ENCODE assay signal across 31 mouse cellular contexts in the genomic region with DNA sequence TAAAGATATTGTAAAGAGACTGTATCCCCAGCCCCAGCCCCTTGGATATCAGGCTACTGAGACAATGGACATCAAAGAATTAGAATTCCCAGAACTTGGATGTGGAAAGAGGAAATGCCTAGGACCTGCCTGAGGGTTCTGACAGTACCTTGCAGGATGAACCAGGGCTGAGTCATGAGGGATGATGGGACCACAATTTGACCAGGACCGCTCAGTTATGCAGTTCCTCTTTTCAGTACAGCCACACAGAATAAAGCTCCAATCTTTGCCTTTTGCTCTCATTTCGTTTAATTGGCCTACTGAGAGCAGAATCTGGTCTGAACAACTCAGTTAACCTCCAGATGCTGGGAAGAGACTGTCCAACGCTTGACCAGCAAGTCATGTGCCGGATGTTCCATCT. TPM values are rescaled to one million over a fixed set of nuclear protein-coding genes. Genes with fewer than 3 reads are reported as not detected.
DNase-seq lines count a peak whose midpoint lies in the region; ATAC-seq lines count a peak whose summit lies in the region.
"Had no signal": no experiment of that assay in that cellular context is flagged by ENCODE, and none has a peak within 500 bp of the region (broad histone marks: within the 10 kb centered on the region; RNA-seq: fewer than 3 reads in every experiment).

No protein-coding gene starts in this region.

- H3K9me3 ChIP-seq in limb, embryonic 10.5 days (replicated peaks): no peaks in the 10 kb centered on the region
- 0 out of 2 replicates have a peak, but pooled peaks cover 1% of the 10 kb centered on the region for H3K9me3 ChIP-seq in hindbrain, embryonic 10.5 days
- H3K9me3 ChIP-seq: forebrain, embryonic 12.5 days; heart, embryonic 15.5 days; hindbrain, embryonic 13.5 days; limb, embryonic 13.5 days; liver, embryonic 13.5 days; midbrain, embryonic 15.5 days had no signal

- DNase-seq in 416B (ENCODE audit: low read depth) (peak; percentile 35), MEL-GATA-1-ER (ENCODE audit: extremely low read depth, low read depth) (peak; percentile 13)
- no peak for DNase-seq in limb, embryonic 10.5 days (ENCODE audit: low spot score)
- DNase-seq in yolk sac, embryonic 10.5 days (ENCODE audit: low spot score): no peak
- DNase-seq in hindbrain, embryonic 10.5 days (ENCODE audit: low spot score): no peak
- DNase-seq in cerebellum, adult 9-10 months: no peak
- DNase-seq: cerebellum, adult 11 months; cerebellum, postnatal 10 days; forebrain, postnatal 0 days; kidney, adult 8-10 months; kidney, postnatal 10 days; liver, embryonic 13.5 days; lung, adult 18-20 months; lung, postnatal 4 days; right cerebral cortex, postnatal 25 days; thymus, adult 2 months; thymus, postnatal 4 days had no signal

- WGBS in limb, embryonic 10.5 days: 90% methylated on average over 4 of the region's 4 CpGs
- WGBS in hindbrain, embryonic 10.5 days: 90% methylated on average over 4 of the region's 4 CpGs

- H3K36me3 ChIP-seq in limb, embryonic 10.5 days: no peaks in the 10 kb centered on the region
- no peaks in the 10 kb centered on the region for H3K36me3 ChIP-seq in hindbrain, embryonic 10.5 days
- H3K36me3 ChIP-seq: forebrain, embryonic 12.5 days; G1E; heart, embryonic 15.5 days; hindbrain, embryonic 13.5 days; limb, embryonic 13.5 days; liver, embryonic 13.5 days; midbrain, embryonic 15.5 days had no signal

- H3K4me3 ChIP-seq in limb, embryonic 10.5 days: no peak overlapping the region
- no peak overlapping the region for H3K4me3 ChIP-seq in hindbrain, embryonic 10.5 days
- H3K4me3 ChIP-seq: forebrain, embryonic 12.5 days; heart, embryonic 15.5 days; hindbrain, embryonic 13.5 days; limb, embryonic 13.5 days; liver, embryonic 13.5 days; midbrain, embryonic 15.5 days had no signal

- ATAC-seq in megakaryocyte progenitor cell, adult 5-6 weeks (replicated peaks; ENCODE audit: poor library complexity): peak; percentile 75
- ATAC-seq: forebrain, postnatal 0 days; intestine, embryonic 16.5 days; lung, postnatal 0 days; midbrain, embryonic 15.5 days had no signal

- no peaks in the 10 kb centered on the region for H3K27me3 ChIP-seq in limb, embryonic 10.5 days (ENCODE audit: low read depth, poor library complexity, severe bottlenecking)
- peaks cover 27% of the 10 kb centered on the region for H3K27me3 ChIP-seq in hindbrain, embryonic 10.5 days (ENCODE audit: insufficient read depth, poor library complexity, severe bottlenecking)
- H3K27me3 ChIP-seq: heart, embryonic 15.5 days; liver, embryonic 13.5 days had no signal

- peaks cover 55% of the 10 kb centered on the region for H3K4me1 ChIP-seq in limb, embryonic 10.5 days
- peaks cover 35% of the 10 kb centered on the region for H3K4me1 ChIP-seq in hindbrain, embryonic 10.5 days (replicated peaks)
- H3K4me1 ChIP-seq: heart, embryonic 15.5 days had no signal

- H3K27ac ChIP-seq in limb, embryonic 10.5 days: peak overlapping the region; percentile 81
- no peak overlapping the region for H3K27ac ChIP-seq in hindbrain, embryonic 10.5 days
- H3K27ac ChIP-seq: forebrain, embryonic 12.5 days; heart, embryonic 15.5 days; hindbrain, embryonic 13.5 days; liver, embryonic 13.5 days; midbrain, embryonic 15.5 days had no signal

RNA-seq across cellular contexts. Expression of a gene that starts 18.3 kb away (rescaled TPM):
- 0.06 and 0.25 TPM in 2 replicates for polyA plus RNA-seq in limb, embryonic 10.5 days (2016; fragmentation: Nextera tagmentation; extraction: Ambion mirVana)
- not detected in 2 replicates for total RNA-seq in megakaryocyte progenitor cell, adult 5-6 weeks (2015)
- not detected in 2 replicates for total RNA-seq in megakaryocyte progenitor cell, adult 5-6 weeks (2017)
- polyA plus RNA-seq in hindbrain, embryonic 10.5 days (2016; fragmentation: Nextera tagmentation; extraction: Ambion mirVana): 0.08 and 0.10 TPM in 2 replicates
- total RNA-seq: adrenal gland, adult 18-20 months; neutrophil, adult 5-6 weeks had no signal
- polyA plus RNA-seq: cortical plate, adult 2 months; G1E; intestine, embryonic 16.5 days; liver, embryonic 13.5 days; lung, postnatal 0 days; neural tube, embryonic 11.5 days; spleen, adult 2 months had no signal

RNA-seq across cellular contexts. Expression of a gene that starts 51.1 kb away (rescaled TPM):
- 66.0 and 71.8 TPM in 2 replicates for polyA plus RNA-seq in limb, embryonic 10.5 days (2016; fragmentation: Nextera tagmentation; extraction: Ambion mirVana)
- total RNA-seq in megakaryocyte progenitor cell, adult 5-6 weeks (2015): 57.6 and 75.4 TPM in 2 replicates
- total RNA-seq in megakaryocyte progenitor cell, adult 5-6 weeks (2017): 49.1 and 58.6 TPM in 2 replicates
- 62.6 and 69.7 TPM in 2 replicates for polyA plus RNA-seq in hindbrain, embryonic 10.5 days (2016; fragmentation: Nextera tagmentation; extraction: Ambion mirVana)

Comparison
In these comparisons a context has a peak if more than half of its experiments do, and no peak if none do; other contexts are left out.
1. DNase-seq: peak in 416B (single experiment) and MEL-GATA-1-ER (single experiment); none in limb, embryonic 10.5 days (single experiment), yolk sac, embryonic 10.5 days (single experiment), hindbrain, embryonic 10.5 days (single experiment) and cerebellum, adult 9-10 months (single experiment).